Mouse (Mus musculus) adrenal gland, postnatal 36 days (tissue): ENCODE results near the gene Mkrn2os. TPM values are rescaled to one million over a fixed set of nuclear protein-coding genes. Genes with fewer than 3 reads are reported as not detected.

ENCODE experiments used
- DNase-seq, 2 experiments: peaks; one replicate each; pipeline ENCODE4 v3.0.0; 2021; ENCODE audit warnings: mixed read lengths in 1 of 2
- total RNA-seq, 2 experiments: library from RNA; stranded (reverse); gene quantifications; 2 replicates each; pipeline ENCODE4 v1.2.3; 2021

The Mkrn2os gene
- total RNA-seq, 2 experiments from 2014 or later = not detected

GRCm38 (mm10) chr6:115582328-115583115 lies 9.9 kb downstream of the Mkrn2os start:
- no peak for DNase-seq

GRCm38 (mm10) chr6:115580810-115581209 lies 11.6 kb downstream of the Mkrn2os start:
- no peak for DNase-seq

GRCm38 (mm10) chr6:115577941-115578340 lies 14.4 kb downstream of the Mkrn2os start:
- no peak for DNase-seq

- DNase-seq = no peak
These were observed 15.0 kb downstream of the Mkrn2os start for GRCm38 (mm10) chr6:115577407-115577806.

GRCm38 (mm10) chr6:115574171-115574570 lies 18.2 kb downstream of the Mkrn2os start:
- no peak for DNase-seq

- no peak for DNase-seq
These were observed 26.8 kb downstream of the Mkrn2os start for GRCm38 (mm10) chr6:115565479-115566045.

GRCm38 (mm10) chr6:115559651-115560632 lies 32.4 kb downstream of the Mkrn2os start:
- DNase-seq = peak; percentile 28 to 54

GRCm38 (mm10) chr6:115558176-115558575 lies 34.2 kb downstream of the Mkrn2os start:
- DNase-seq = no peak

GRCm38 (mm10) chr6:115555485-115555884 lies 36.9 kb downstream of the Mkrn2os start:
- peak in 1 of 2 experiments; percentile 23 for DNase-seq

GRCm38 (mm10) chr6:115546276-115546675 lies 46.1 kb downstream of the Mkrn2os start:
- DNase-seq = peak; percentile 52 to 56

- DNase-seq = peak; percentile 96 to 98
These were observed 47.9 kb downstream of the Mkrn2os start, which contains the start of gene Tsen2 for GRCm38 (mm10) chr6:115544442-115544970. Gene Tsen2 (plus strand): TSS chr6:115544664.

- DNase-seq = no peak
These were observed 50.0 kb downstream of the Mkrn2os start for GRCm38 (mm10) chr6:115542341-115542740.

- DNase-seq = no peak
These were observed 50.6 kb downstream of the Mkrn2os start for GRCm38 (mm10) chr6:115541676-115542275.

GRCm38 (mm10) chr6:115538645-115539429 lies 53.5 kb downstream of the Mkrn2os start:
- DNase-seq = peak; percentile 77 to 80

- DNase-seq = no peak
These were observed 56.2 kb downstream of the Mkrn2os start for GRCm38 (mm10) chr6:115536169-115536568.

GRCm38 (mm10) chr6:115534617-115535016 lies 57.8 kb downstream of the Mkrn2os start:
- peak; percentile 49 to 51 for DNase-seq
